Mouse (Mus musculus): ENCODE data around the gene Acad8. TPM values are rescaled to one million over a fixed set of nuclear protein-coding genes. Genes with fewer than 3 reads are reported as not detected.

The Acad8 gene
- polyA plus RNA-seq, 1 experiment: 22.4 TPM

GRCm38 (mm10) chr9:26990181-26990580 is 9.2 kb downstream of the Acad8 start:
- no peak for DNase-seq
- no peak for TF ChIP-seq CTCF (IDR thresholded peaks at IDR 0.05; ENCODE audit: insufficient read depth, low read length)
- no peak for TF ChIP-seq POLR2A (IDR thresholded peaks at IDR 0.05; ENCODE audit: borderline replicate concordance, extremely low read depth, low read depth, low read length)
- 89% methylated on average over 4 of the region's 4 CpGs for WGBS

GRCm38 (mm10) chr9:26985668-26986277 is 13.6 kb downstream of the Acad8 start:
- WGBS: 70% methylated on average over 6 of the region's 6 CpGs

More at GRCm38 (mm10) chr9:26990181-26990580, 9.2 kb downstream of the Acad8 start:
- Histone ChIP-seq H3K4me3 (replicated peaks; ENCODE audit: extremely low read depth, low read depth, low read length) (no peak overlapping the region), H3K4me1 (ENCODE audit: control insufficient read depth, insufficient read depth, low read length) (no peaks in the 10 kb centered on the region; the same call in 1 of the 2 replicates)

GRCm38 (mm10) chr9:26985090-26985613 is 14.2 kb downstream of the Acad8 start:
- 77% methylated on average over 2 of the region's 2 CpGs for WGBS
- TF ChIP-seq POLR2A (IDR thresholded peaks at IDR 0.05; ENCODE audit: borderline replicate concordance, extremely low read depth, low read depth, low read length): no peak
- TF ChIP-seq CTCF (IDR thresholded peaks at IDR 0.05; ENCODE audit: insufficient read depth, low read length): no peak
- DNase-seq: no peak
- Histone ChIP-seq H3K4me1 (ENCODE audit: control insufficient read depth, insufficient read depth, low read length) (no peaks in the 10 kb centered on the region), H3K4me3 (replicated peaks; ENCODE audit: extremely low read depth, low read depth, low read length) (no peak overlapping the region)

More at GRCm38 (mm10) chr9:26985668-26986277, 13.6 kb downstream of the Acad8 start:
- TF ChIP-seq POLR2A (IDR thresholded peaks at IDR 0.05; ENCODE audit: borderline replicate concordance, extremely low read depth, low read depth, low read length): no peak
- Histone ChIP-seq H3K4me1 (ENCODE audit: control insufficient read depth, insufficient read depth, low read length) (no peaks in the 10 kb centered on the region), H3K4me3 (replicated peaks; ENCODE audit: extremely low read depth, low read depth, low read length) (no peak overlapping the region)
- DNase-seq: no peak

GRCm38 (mm10) chr9:26978776-26979175 is 20.6 kb downstream of the Acad8 start:
- TF ChIP-seq POLR2A (IDR thresholded peaks at IDR 0.05; ENCODE audit: borderline replicate concordance, extremely low read depth, low read depth, low read length) (no peak), CTCF (IDR thresholded peaks at IDR 0.05; ENCODE audit: insufficient read depth, low read length) (no peak)
- 90% methylated on average over 3 of the region's 3 CpGs for WGBS
- H3K4me3 ChIP-seq (replicated peaks; ENCODE audit: extremely low read depth, low read depth, low read length): no peak overlapping the region
- no peaks in the 10 kb centered on the region for H3K4me1 ChIP-seq (ENCODE audit: control insufficient read depth, insufficient read depth, low read length)
- no peak for DNase-seq

GRCm38 (mm10) chr9:26977754-26978153 is 21.6 kb downstream of the Acad8 start:
- WGBS: 89% methylated on average over 9 of the region's 9 CpGs
- no peak for DNase-seq

GRCm38 (mm10) chr9:26947790-26948189 is 51.6 kb downstream of the Acad8 start:
- DNase-seq: no peak
- H3K4me3 ChIP-seq (replicated peaks; ENCODE audit: extremely low read depth, low read depth, low read length): no peak overlapping the region
- no peaks in the 10 kb centered on the region for H3K4me1 ChIP-seq (ENCODE audit: control insufficient read depth, insufficient read depth, low read length)
- no peak for TF ChIP-seq POLR2A (IDR thresholded peaks at IDR 0.05; ENCODE audit: borderline replicate concordance, extremely low read depth, low read depth, low read length)
- TF ChIP-seq CTCF (IDR thresholded peaks at IDR 0.05; ENCODE audit: insufficient read depth, low read length): no peak
- 60% methylated on average over 2 of the region's 2 CpGs for WGBS

More at GRCm38 (mm10) chr9:26977754-26978153, 21.6 kb downstream of the Acad8 start:
- Histone ChIP-seq H3K4me1 (ENCODE audit: control insufficient read depth, insufficient read depth, low read length) (no peaks in the 10 kb centered on the region), H3K4me3 (replicated peaks; ENCODE audit: extremely low read depth, low read depth, low read length) (no peak overlapping the region)
- TF ChIP-seq POLR2A (IDR thresholded peaks at IDR 0.05; ENCODE audit: borderline replicate concordance, extremely low read depth, low read depth, low read length) (no peak), CTCF (IDR thresholded peaks at IDR 0.05; ENCODE audit: insufficient read depth, low read length) (no peak)

GRCm38 (mm10) chr9:26924146-26924545 is 75.2 kb downstream of the Acad8 start:
- WGBS: 15% methylated on average over 3 of the region's 3 CpGs

More at GRCm38 (mm10) chr9:26924146-26924545, 75.2 kb downstream of the Acad8 start:
- H3K4me1 ChIP-seq (ENCODE audit: control insufficient read depth, insufficient read depth, low read length): peaks cover 6% of the 10 kb centered on the region; the same call in 1 of the 2 replicates
- no peak overlapping the region for H3K4me3 ChIP-seq (replicated peaks; ENCODE audit: extremely low read depth, low read depth, low read length)
- DNase-seq: peak; percentile 22
- TF ChIP-seq POLR2A (IDR thresholded peaks at IDR 0.05; ENCODE audit: borderline replicate concordance, extremely low read depth, low read depth, low read length): no peak
- TF ChIP-seq CTCF (IDR thresholded peaks at IDR 0.05; ENCODE audit: insufficient read depth, low read length): no peak

Other genes with a start within 250 kb of the Acad8 start
- 20.5 and 30.1 TPM in 2 replicates for gene Glb1l2, start 193.1 kb downstream of the Acad8 start, polyA plus RNA-seq (2012; rRNA removed)
- 4.8 and 6.4 TPM in 2 replicates for gene Glb1l3, start 138.7 kb downstream of the Acad8 start, polyA plus RNA-seq (2012; rRNA removed)
- 0.19 TPM in 1 of 2 replicates, not detected in the other for gene Gm1110, start 76.5 kb downstream of the Acad8 start, polyA plus RNA-seq (2012; rRNA removed)
- gene Thyn1, start 144 bp upstream of the Acad8 start, polyA plus RNA-seq (2012; rRNA removed): 4.3 and 6.7 TPM in 2 replicates
- gene Vps26b, start 30.5 kb upstream of the Acad8 start, polyA plus RNA-seq (2012; rRNA removed): 34.7 and 37.9 TPM in 2 replicates
- gene Ncapd3, start 30.6 kb upstream of the Acad8 start, polyA plus RNA-seq (2012; rRNA removed): 10.4 and 10.5 TPM in 2 replicates
- 7.9 and 10.7 TPM in 2 replicates for gene Jam3, start 155.9 kb upstream of the Acad8 start, polyA plus RNA-seq (2012; rRNA removed)